Mouse (Mus musculus) lung, embryonic 14.5 days (tissue): ENCODE measurements at regions not wholly inside any gene's neighbourhood (a gene's known extent, or its start where the extent isn't known, plus 50 kb on each side); places are given as distances from the start of the nearest gene placed in this dataset.
A peak's percentile ranks its signal among the peaks of the same experiment; 100 is the strongest.

Experiments used
- ATAC-seq: fragments of 200-750 bp; cut with Nextera tagmentation; 2 replicates; pipeline ENCODE4 v1.8.0; 2017; ENCODE audit warnings: mild to moderate bottlenecking, moderate TSS enrichment, moderate library complexity; ENCODE audit not compliant: insufficient read depth
- DNase-seq: peaks from one replicate; pipeline ENCODE4 v3.0.0-alpha.2; 2015
- H3K27ac ChIP-seq: fragments of 300-500 bp; sonication (generic); 2 replicates; pipeline ENCODE4 v1.5.1; 2014; ENCODE audit warnings: low read depth, mild to moderate bottlenecking, moderate library complexity
- H3K27me3 ChIP-seq: fragments of 300-500 bp; sonication (generic); 2 replicates; pipeline ENCODE4 v1.6.1; 2014; ENCODE audit warnings: low read length, control low read depth; ENCODE audit not compliant: insufficient read depth
- H3K36me3 ChIP-seq: fragments of 300-500 bp; sonication (generic); 2 replicates; pipeline ENCODE4 v1.6.1; 2014; ENCODE audit warnings: control low read depth; ENCODE audit not compliant: insufficient read depth
- H3K4me1 ChIP-seq: fragments of 300-500 bp; sonication (generic); 2 replicates; pipeline ENCODE4 v1.6.1; 2014; ENCODE audit warnings: antibody characterized with exemption, control low read depth; ENCODE audit not compliant: insufficient read depth
- H3K4me2 ChIP-seq: fragments of 300-500 bp; sonication (generic); 2 replicates; pipeline ENCODE4 v1.6.1; 2014; ENCODE audit warnings: mild to moderate bottlenecking
- H3K4me3 ChIP-seq: fragments of 300-500 bp; sonication (generic); 2 replicates; pipeline ENCODE4 v1.5.1; 2014; ENCODE audit warnings: low read depth, low read length
- H3K9ac ChIP-seq: fragments of 300-500 bp; sonication (generic); 2 replicates; pipeline ENCODE4 v1.6.1; 2014
- H3K9me3 ChIP-seq: fragments of 300-500 bp; sonication (generic); 2 replicates; pipeline ENCODE4 v1.6.1; 2016; ENCODE audit warnings: low read depth, low read length, control low read depth
- CTCF ChIP-seq: IDR thresholded peaks from 2 replicates; pipeline ENCODE4 v1.5.1; 2016; ENCODE audit warnings: antibody characterized with exemption, low read depth
- WGBS: fragments of 180-500 bp; shearing (Covaris S2); extraction: QIAGEN DNeasy Blood & Tissue Kit; methylation state at CpG from one replicate; pipeline ENCODE4 v1.1.7; 2014; 5-methylcytosine and 5-hydroxymethylcytosine counted together

GRCm38 (mm10) chr5:4322634-4323386 lies 130.6 kb downstream of the Mterf1b start:
- Histone ChIP-seq H3K4me3 (no peak overlapping the region), H3K36me3 (no peaks in the 10 kb centered on the region), H3K4me1 (peaks cover 20% of the 10 kb centered on the region), H3K9ac (no peak overlapping the region), H3K27me3 (no peaks in the 10 kb centered on the region), H3K27ac (peak overlapping the region; percentile 9; the same call in 1 of the 2 replicates), H3K9me3 (no peaks in the 10 kb centered on the region), H3K4me2 (no peak overlapping the region)
- ATAC-seq (no peak), DNase-seq (peak; percentile 47)
- TF ChIP-seq CTCF = no peak
- 41% methylated on average over 8 of the region's 8 CpGs for WGBS

- H3K9me3 ChIP-seq = no peaks in the 10 kb centered on the region
- H3K27ac ChIP-seq = no peak overlapping the region
- H3K4me2 ChIP-seq = no peak overlapping the region
- H3K9ac ChIP-seq = no peak overlapping the region
- DNase-seq (no peak), ATAC-seq (no peak)
- peaks cover 20% of the 10 kb centered on the region for H3K4me1 ChIP-seq
- no peak for TF ChIP-seq CTCF
- no peak overlapping the region for H3K4me3 ChIP-seq
- no peaks in the 10 kb centered on the region for H3K27me3 ChIP-seq
- no peaks in the 10 kb centered on the region for H3K36me3 ChIP-seq
- 78% methylated on average over 2 of the region's 2 CpGs for WGBS
Observed at GRCm38 (mm10) chr5:4323387-4323704, 131.2 kb downstream of the Mterf1b start.

DNA sequence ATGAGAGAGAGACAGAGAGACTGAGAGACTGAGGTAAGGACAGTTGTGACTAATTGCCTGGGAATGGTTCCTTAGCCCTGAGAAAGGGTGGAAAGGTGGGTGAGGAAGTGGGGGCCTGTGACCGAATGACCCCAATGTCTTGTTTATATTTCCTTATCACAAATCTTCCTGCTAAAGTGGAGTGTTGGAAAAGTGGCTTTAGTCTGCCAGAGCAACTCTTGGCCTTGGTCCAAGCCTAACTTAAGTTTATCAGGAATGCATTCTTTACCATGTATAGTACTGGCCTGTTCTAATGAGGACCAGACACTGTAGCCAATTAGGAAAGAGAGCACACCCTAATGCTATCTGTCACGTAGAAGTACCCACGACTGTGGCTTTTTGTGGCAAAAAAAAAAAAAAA lies 133.6 kb downstream of the Mterf1b start:
- H3K9me3 ChIP-seq = no peaks in the 10 kb centered on the region
- 0 out of 2 replicates have a peak overlapping the region, but pooled peaks have one; percentile 12 for H3K4me2 ChIP-seq
- no peaks in the 10 kb centered on the region for H3K36me3 ChIP-seq
- no peak overlapping the region for H3K9ac ChIP-seq
- H3K4me1 ChIP-seq = peaks cover 20% of the 10 kb centered on the region
- WGBS = 3% methylated on average over 3 of the region's 3 CpGs
- H3K27ac ChIP-seq = peak overlapping the region; percentile 75; the same call in 1 of the 2 replicates
- H3K27me3 ChIP-seq = no peaks in the 10 kb centered on the region
- peak; percentile 96 for ATAC-seq
- H3K4me3 ChIP-seq = no peak overlapping the region
- DNase-seq = peak; percentile 95
- TF ChIP-seq CTCF = no peak

- Histone ChIP-seq H3K9ac (no peak overlapping the region), H3K27ac (peak overlapping the region; percentile 75), H3K4me1 (peaks cover 20% of the 10 kb centered on the region), H3K9me3 (no peaks in the 10 kb centered on the region), H3K4me2 (0 out of 2 replicates have a peak overlapping the region, but pooled peaks have one; percentile 20), H3K36me3 (no peaks in the 10 kb centered on the region), H3K27me3 (no peaks in the 10 kb centered on the region), H3K4me3 (no peak overlapping the region)
- DNase-seq = peak; percentile 85
- WGBS = 5% methylated on average over 8 of the region's 8 CpGs
- ATAC-seq = peak; percentile 82
- no peak for TF ChIP-seq CTCF
Observed at GRCm38 (mm10) chr5:4326309-4327014, 134.3 kb downstream of the Mterf1b start.

- ATAC-seq (no peak), DNase-seq (peak; percentile 74)
- H3K9me3 ChIP-seq = no peaks in the 10 kb centered on the region
- no peak overlapping the region for H3K9ac ChIP-seq
- H3K27me3 ChIP-seq = no peaks in the 10 kb centered on the region
- WGBS = 23% methylated on average over 5 of the region's 5 CpGs
- no peak overlapping the region for H3K4me3 ChIP-seq
- peaks cover 5% of the 10 kb centered on the region; the same call in 1 of the 2 replicates for H3K4me1 ChIP-seq
- H3K36me3 ChIP-seq = no peaks in the 10 kb centered on the region
- H3K27ac ChIP-seq = no peak overlapping the region
- no peak overlapping the region for H3K4me2 ChIP-seq
- no peak for TF ChIP-seq CTCF
Observed at GRCm38 (mm10) chr5:4335683-4336082, 143.5 kb downstream of the Mterf1b start.

DNA sequence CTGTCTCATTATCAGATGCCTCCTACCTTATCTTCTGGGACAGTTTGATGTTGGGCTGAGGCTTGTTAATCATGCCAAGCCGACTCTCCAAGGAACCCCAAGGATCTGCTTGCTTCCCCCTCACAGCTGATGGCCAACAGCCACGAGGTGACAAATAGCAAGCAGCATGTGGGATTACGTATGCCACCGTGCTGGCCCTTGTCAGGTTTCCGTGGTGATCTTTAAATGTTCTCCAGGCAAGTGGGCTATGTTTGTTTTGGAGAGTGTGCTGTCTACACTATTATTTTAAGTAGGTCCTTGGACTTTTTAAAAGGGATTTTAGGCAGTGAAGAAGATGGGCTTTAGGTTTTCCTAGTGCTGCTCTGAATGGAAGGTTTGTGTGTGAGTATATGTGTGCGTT lies 149.8 kb downstream of the Mterf1b start:
- Histone ChIP-seq H3K4me3 (no peak overlapping the region), H3K27me3 (no peaks in the 10 kb centered on the region), H3K9ac (no peak overlapping the region), H3K36me3 (no peaks in the 10 kb centered on the region), H3K27ac (no peak overlapping the region), H3K9me3 (no peaks in the 10 kb centered on the region), H3K4me2 (no peak overlapping the region), H3K4me1 (peaks cover 7% of the 10 kb centered on the region; the same call in 1 of the 2 replicates)
- 19% methylated on average over 6 of the region's 6 CpGs for WGBS
- ATAC-seq (no peak; the same call in 1 of the 2 replicates), DNase-seq (no peak)
- no peak for TF ChIP-seq CTCF

DNA sequence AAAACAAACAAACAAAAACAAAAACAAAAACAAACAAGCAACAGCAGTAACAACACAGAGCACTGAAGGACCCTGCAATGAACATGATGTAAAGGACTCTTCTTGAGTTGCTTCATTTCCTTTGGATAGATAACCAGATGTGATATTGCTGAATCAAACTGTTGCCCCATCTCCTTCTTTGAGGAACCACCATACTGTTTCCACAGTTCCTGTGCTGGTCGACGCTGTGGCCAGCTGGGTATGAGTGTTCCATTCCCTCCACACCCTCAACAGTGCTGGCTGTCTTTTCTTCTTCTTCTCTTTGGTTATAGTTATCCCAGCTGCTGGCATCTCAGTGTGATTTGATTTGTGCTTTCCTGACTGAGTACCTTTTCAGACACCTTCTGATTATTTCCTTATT lies 152.3 kb downstream of the Mterf1b start:
- Histone ChIP-seq H3K4me1 (peaks cover 7% of the 10 kb centered on the region; the same call in 1 of the 2 replicates), H3K4me3 (no peak overlapping the region), H3K36me3 (no peaks in the 10 kb centered on the region), H3K27me3 (no peaks in the 10 kb centered on the region), H3K9me3 (no peaks in the 10 kb centered on the region), H3K27ac (no peak overlapping the region), H3K4me2 (no peak overlapping the region), H3K9ac (no peak overlapping the region)
- DNase-seq (no peak), ATAC-seq (no peak)
- WGBS = 90% methylated on average over 2 of the region's 2 CpGs
- TF ChIP-seq CTCF = no peak
